Mouse (Mus musculus) neural tube, embryonic 11.5 days (tissue): ENCODE results near the gene Rgs4. TPM values are rescaled to one million over a fixed set of nuclear protein-coding genes. Genes with fewer than 3 reads are reported as not detected.
A peak's percentile ranks its signal among the peaks of the same experiment; 100 is the strongest.

ENCODE experiments used
- ATAC-seq: fragments of 200-750 bp; cut with Nextera tagmentation; 2 replicates; pipeline ENCODE4 v1.8.0; 2017; ENCODE audit warnings: moderate number of reproducible peaks, mild to moderate bottlenecking, moderate TSS enrichment, moderate library complexity; ENCODE audit not compliant: insufficient read depth, low FRiP score, low TSS enrichment
- DNase-seq: peaks from one replicate; pipeline ENCODE4 v3.0.0-alpha.2; 2015; ENCODE audit warnings: low spot score
- H3K27ac ChIP-seq: fragments of 300-500 bp; sonication (generic); 2 replicates; pipeline ENCODE4 v1.5.1; 2014; ENCODE audit warnings: low read depth, mild to moderate bottlenecking, low read length
- H3K27me3 ChIP-seq: fragments of 300-500 bp; sonication (generic); 2 replicates; pipeline ENCODE4 v1.6.1; 2014; ENCODE audit warnings: mild to moderate bottlenecking, low read length, mixed read lengths; ENCODE audit not compliant: control insufficient read depth, insufficient read depth
- H3K36me3 ChIP-seq: fragments of 300-500 bp; sonication (generic); 2 replicates; pipeline ENCODE4 v1.6.1; 2014; ENCODE audit warnings: mild to moderate bottlenecking, low read length, moderate library complexity, mixed read lengths; ENCODE audit not compliant: control insufficient read depth, insufficient read depth
- H3K4me1 ChIP-seq: fragments of 300-500 bp; sonication (generic); 2 replicates; pipeline ENCODE4 v1.6.1; 2014; ENCODE audit warnings: low read length, mixed read lengths; ENCODE audit not compliant: control insufficient read depth, insufficient read depth
- H3K4me2 ChIP-seq: fragments of 300-500 bp; sonication (generic); 2 replicates; pipeline ENCODE4 v1.6.1; 2014; ENCODE audit warnings: low read depth, mild to moderate bottlenecking, moderate library complexity
- H3K4me3 ChIP-seq: fragments of 300-500 bp; sonication (generic); 2 replicates; pipeline ENCODE4 v1.5.1; 2014; ENCODE audit warnings: low read depth, low read length
- H3K9ac ChIP-seq: fragments of 300-500 bp; sonication (generic); 2 replicates; pipeline ENCODE4 v1.6.1; 2014; ENCODE audit warnings: mild to moderate bottlenecking, low read length
- H3K9me3 ChIP-seq: fragments of 300-500 bp; sonication (generic); 2 replicates; pipeline ENCODE4 v1.6.1; 2016; ENCODE audit warnings: low read length; ENCODE audit not compliant: control insufficient read depth
- WGBS: fragments of 180-500 bp; shearing (Covaris S2); extraction: QIAGEN DNeasy Blood & Tissue Kit; methylation state at CpG from one replicate; pipeline ENCODE4 v1.1.7; 2014; 5-methylcytosine and 5-hydroxymethylcytosine counted together
- polyA plus RNA-seq: library from polyadenylated mRNA; unstranded; fragments of >200 nt; fragmentation: Nextera tagmentation; extraction: Ambion mirVana; gene quantifications from 2 replicates; pipeline ENCODE4 v1.2.1, GENCODE M21; 2014

Gene Rgs4
- polyA plus RNA-seq: 33.1 and 44.0 TPM in 2 replicates

- Histone ChIP-seq H3K27me3 (0 out of 2 replicates have a peak, but pooled peaks cover 2% of the 10 kb centered on the region), H3K4me3 (peak within 1 kb of the TSS; percentile 31), H3K4me2 (peak within 1 kb of the TSS; percentile 47), H3K9ac (peak within 1 kb of the TSS; percentile 29), H3K36me3 (no peaks in the 10 kb centered on the region), H3K4me1 (no peaks in the 10 kb centered on the region), H3K27ac (no peak within 1 kb of the TSS), H3K9me3 (no peaks in the 10 kb centered on the region)
- peak; percentile 82 for DNase-seq
- ATAC-seq: peak; percentile 97
- WGBS: under 1% methylated on average over 16 of the region's 16 CpGs
Observed at GRCm38 (mm10) chr1:169747473-169747872, at the start of gene Rgs4. Gene Rgs4 (minus strand): TSS chr1:169747642.

- ATAC-seq (no peak), DNase-seq (no peak)
- Histone ChIP-seq H3K9ac (no peak overlapping the region), H3K9me3 (no peaks in the 10 kb centered on the region), H3K4me1 (no peaks in the 10 kb centered on the region), H3K4me3 (no peak overlapping the region), H3K36me3 (no peaks in the 10 kb centered on the region), H3K27ac (no peak overlapping the region), H3K4me2 (no peak overlapping the region), H3K27me3 (no peaks in the 10 kb centered on the region)
- 91% methylated on average over 5 of the region's 5 CpGs for WGBS
Observed at GRCm38 (mm10) chr1:169792437-169792836, 45.0 kb upstream of the Rgs4 start.

- 84% methylated on average over 3 of the region's 3 CpGs for WGBS
- H3K4me1 ChIP-seq: no peaks in the 10 kb centered on the region
- DNase-seq: no peak
- H3K4me2 ChIP-seq: no peak overlapping the region
- H3K27ac ChIP-seq: no peak overlapping the region
- no peak for ATAC-seq
- H3K36me3 ChIP-seq: no peaks in the 10 kb centered on the region
- H3K9ac ChIP-seq: no peak overlapping the region
- no peaks in the 10 kb centered on the region for H3K27me3 ChIP-seq
- H3K4me3 ChIP-seq: no peak overlapping the region
- no peaks in the 10 kb centered on the region for H3K9me3 ChIP-seq
Observed at GRCm38 (mm10) chr1:169785981-169786380, 38.5 kb upstream of the Rgs4 start.

- no peaks in the 10 kb centered on the region for H3K9me3 ChIP-seq
- no peak overlapping the region for H3K27ac ChIP-seq
- DNase-seq: no peak
- H3K4me3 ChIP-seq: no peak overlapping the region
- 73% methylated on average over 7 of the region's 7 CpGs for WGBS
- H3K4me2 ChIP-seq: no peak overlapping the region
- ATAC-seq: no peak
- H3K27me3 ChIP-seq: no peaks in the 10 kb centered on the region
- H3K36me3 ChIP-seq: no peaks in the 10 kb centered on the region
- H3K4me1 ChIP-seq: no peaks in the 10 kb centered on the region
- H3K9ac ChIP-seq: no peak overlapping the region
Observed at GRCm38 (mm10) chr1:169776566-169776965, 29.1 kb upstream of the Rgs4 start.

- no peak overlapping the region for H3K27ac ChIP-seq
- no peak for DNase-seq
Observed at GRCm38 (mm10) chr1:169764619-169764955, 17.1 kb upstream of the Rgs4 start.

GRCm38 (mm10) chr1:169763858-169764618 lies 16.6 kb upstream of the Rgs4 start:
- Histone ChIP-seq H3K9ac (no peak overlapping the region), H3K27ac (no peak overlapping the region), H3K9me3 (no peaks in the 10 kb centered on the region), H3K4me3 (no peak overlapping the region), H3K36me3 (no peaks in the 10 kb centered on the region), H3K4me2 (no peak overlapping the region), H3K4me1 (no peaks in the 10 kb centered on the region), H3K27me3 (no peaks in the 10 kb centered on the region)
- DNase-seq (no peak), ATAC-seq (no peak)
- WGBS: 83% methylated on average over 9 of the region's 9 CpGs

More at GRCm38 (mm10) chr1:169764619-169764955, 17.1 kb upstream of the Rgs4 start:
- no peaks in the 10 kb centered on the region for H3K27me3 ChIP-seq
- no peaks in the 10 kb centered on the region for H3K9me3 ChIP-seq
- H3K36me3 ChIP-seq: no peaks in the 10 kb centered on the region
- H3K4me2 ChIP-seq: no peak overlapping the region
- WGBS: 83% methylated on average over 2 of the region's 2 CpGs
- no peak overlapping the region for H3K4me3 ChIP-seq
- H3K4me1 ChIP-seq: no peaks in the 10 kb centered on the region
- H3K9ac ChIP-seq: no peak overlapping the region
- ATAC-seq: no peak

GRCm38 (mm10) chr1:169762524-169762923 lies 15.1 kb upstream of the Rgs4 start:
- Histone ChIP-seq H3K27me3 (no peaks in the 10 kb centered on the region), H3K9ac (no peak overlapping the region), H3K36me3 (no peaks in the 10 kb centered on the region), H3K9me3 (no peaks in the 10 kb centered on the region), H3K4me3 (no peak overlapping the region), H3K4me1 (no peaks in the 10 kb centered on the region), H3K4me2 (no peak overlapping the region), H3K27ac (no peak overlapping the region)
- WGBS: 77% methylated on average over 2 of the region's 2 CpGs
- no peak for ATAC-seq
- no peak for DNase-seq

- no peaks in the 10 kb centered on the region for H3K9me3 ChIP-seq
- 39% methylated on average over 3 of the region's 3 CpGs for WGBS
- H3K27ac ChIP-seq: no peak overlapping the region
- no peak overlapping the region for H3K4me2 ChIP-seq
- no peaks in the 10 kb centered on the region for H3K27me3 ChIP-seq
- ATAC-seq (no peak), DNase-seq (no peak)
- H3K36me3 ChIP-seq: no peaks in the 10 kb centered on the region
- no peak overlapping the region for H3K4me3 ChIP-seq
- H3K9ac ChIP-seq: no peak overlapping the region
- no peaks in the 10 kb centered on the region for H3K4me1 ChIP-seq
Observed at GRCm38 (mm10) chr1:169756532-169756931, 9.1 kb upstream of the Rgs4 start.

- H3K4me3 ChIP-seq: no peak overlapping the region
- ATAC-seq (no peak), DNase-seq (no peak)
- no peak overlapping the region for H3K9ac ChIP-seq
- WGBS: 51% methylated on average over 3 of the region's 4 CpGs
- no peak overlapping the region for H3K4me2 ChIP-seq
- no peaks in the 10 kb centered on the region for H3K4me1 ChIP-seq
- H3K27me3 ChIP-seq: no peaks in the 10 kb centered on the region
- H3K9me3 ChIP-seq: no peaks in the 10 kb centered on the region
- H3K36me3 ChIP-seq: no peaks in the 10 kb centered on the region
- H3K27ac ChIP-seq: no peak overlapping the region
Observed at GRCm38 (mm10) chr1:169752395-169752794, 5.0 kb upstream of the Rgs4 start.
